Mouse (Mus musculus) hindbrain, embryonic 14.5 days (tissue): Measurements from ENCODE around the gene Arhgef3. TPM values are rescaled to one million over a fixed set of nuclear protein-coding genes. Genes with fewer than 3 reads are reported as not detected.

Source experiments
- ATAC-seq: fragments of 200-750 bp; cut with Nextera tagmentation; 2 replicates; pipeline ENCODE4 v1.8.0; 2017; ENCODE audit warnings: moderate number of reproducible peaks, mild to moderate bottlenecking, moderate TSS enrichment, moderate library complexity; ENCODE audit not compliant: low FRiP score
- DNase-seq: peaks from one replicate; pipeline ENCODE4 v3.0.0-alpha.2; 2015; ENCODE audit warnings: low spot score
- H3K27ac ChIP-seq: fragments of 300-500 bp; sonication (generic); 2 replicates; pipeline ENCODE4 v1.5.1; 2014; ENCODE audit warnings: mild to moderate bottlenecking, moderate library complexity
- H3K27me3 ChIP-seq: fragments of 300-500 bp; sonication (generic); 2 replicates; pipeline ENCODE4 v1.6.1; 2014; ENCODE audit warnings: mild to moderate bottlenecking, low read length, mixed read lengths; ENCODE audit not compliant: control insufficient read depth, insufficient read depth
- H3K36me3 ChIP-seq: fragments of 300-500 bp; sonication (generic); replicated peaks from 2 replicates; pipeline ENCODE4 v1.6.1; 2014; ENCODE audit not compliant: control insufficient read depth, insufficient read depth
- H3K4me1 ChIP-seq: fragments of 300-500 bp; sonication (generic); replicated peaks from 2 replicates; pipeline ENCODE4 v1.6.1; 2014; ENCODE audit warnings: antibody characterized with exemption, low read length, mixed read lengths; ENCODE audit not compliant: control insufficient read depth, insufficient read depth
- H3K4me2 ChIP-seq: fragments of 300-500 bp; sonication (generic); replicated peaks from 2 replicates; pipeline ENCODE4 v1.6.1; 2014; ENCODE audit warnings: mild to moderate bottlenecking, moderate library complexity
- H3K4me3 ChIP-seq: fragments of 300-500 bp; sonication (generic); replicated peaks from 2 replicates; pipeline ENCODE4 v1.5.1; 2014; ENCODE audit warnings: mild to moderate bottlenecking, low read length
- H3K9ac ChIP-seq: fragments of 300-500 bp; sonication (generic); 2 replicates; pipeline ENCODE4 v1.6.1; 2014
- H3K9me3 ChIP-seq: fragments of 300-500 bp; sonication (generic); 2 replicates; pipeline ENCODE4 v1.6.1; 2016; ENCODE audit warnings: low read length; ENCODE audit not compliant: control insufficient read depth
- WGBS: fragments of 180-500 bp; shearing (Covaris S2); extraction: QIAGEN DNeasy Blood & Tissue Kit; methylation state at CpG from one replicate; pipeline ENCODE4 v1.1.7; 2014; 5-methylcytosine and 5-hydroxymethylcytosine counted together
- polyA plus RNA-seq: library from polyadenylated mRNA; unstranded; fragments of >200 nt; fragmentation: Nextera tagmentation; extraction: Ambion mirVana; gene quantifications from 2 replicates; pipeline ENCODE4 v1.2.1, GENCODE M21; 2014

The Arhgef3 gene
- polyA plus RNA-seq, 1 experiment from 2014 or later: 11.8 TPM

- Histone ChIP-seq H3K4me1 (peaks cover 10% of the 10 kb centered on the region; the same call in 1 of the 2 replicates), H3K4me2 (no peak overlapping the region), H3K27me3 (no peaks in the 10 kb centered on the region), H3K36me3 (no peaks in the 10 kb centered on the region), H3K27ac (0 out of 2 replicates have a peak overlapping the region, but pooled peaks have one; percentile 1), H3K9ac (0 out of 2 replicates have a peak overlapping the region, but pooled peaks have one; percentile 9), H3K4me3 (no peak overlapping the region), H3K9me3 (no peaks in the 10 kb centered on the region)
- DNase-seq (no peak), ATAC-seq (no peak)
- 70% methylated on average over 10 of the region's 10 CpGs for WGBS
Measured at GRCm38 (mm10) chr14:27271371-27272071, 156.8 kb downstream of the Arhgef3 start.

GRCm38 (mm10) chr14:27272072-27272834 is 157.6 kb downstream of the Arhgef3 start:
- H3K27ac ChIP-seq: 0 out of 2 replicates have a peak overlapping the region, but pooled peaks have one; percentile 1
- no peak overlapping the region for H3K4me2 ChIP-seq
- H3K36me3 ChIP-seq: no peaks in the 10 kb centered on the region
- 0 out of 2 replicates have a peak overlapping the region, but pooled peaks have one; percentile 9 for H3K9ac ChIP-seq
- ATAC-seq (no peak), DNase-seq (peak; percentile 28)
- no peak overlapping the region for H3K4me3 ChIP-seq
- 25% methylated on average over 11 of the region's 11 CpGs for WGBS
- no peaks in the 10 kb centered on the region for H3K9me3 ChIP-seq
- no peaks in the 10 kb centered on the region for H3K27me3 ChIP-seq
- peaks cover 10% of the 10 kb centered on the region; the same call in 1 of the 2 replicates for H3K4me1 ChIP-seq

- 63% methylated on average over 2 of the region's 2 CpGs for WGBS
- no peaks in the 10 kb centered on the region for H3K27me3 ChIP-seq
- H3K4me1 ChIP-seq: peaks cover 10% of the 10 kb centered on the region; the same call in 1 of the 2 replicates
- H3K27ac ChIP-seq: no peak overlapping the region
- H3K4me2 ChIP-seq: no peak overlapping the region
- DNase-seq (no peak), ATAC-seq (no peak)
- no peak overlapping the region for H3K9ac ChIP-seq
- H3K4me3 ChIP-seq: no peak overlapping the region
- no peaks in the 10 kb centered on the region for H3K36me3 ChIP-seq
- no peaks in the 10 kb centered on the region for H3K9me3 ChIP-seq
Measured at GRCm38 (mm10) chr14:27272835-27273138, 158.1 kb downstream of the Arhgef3 start.

DNA sequence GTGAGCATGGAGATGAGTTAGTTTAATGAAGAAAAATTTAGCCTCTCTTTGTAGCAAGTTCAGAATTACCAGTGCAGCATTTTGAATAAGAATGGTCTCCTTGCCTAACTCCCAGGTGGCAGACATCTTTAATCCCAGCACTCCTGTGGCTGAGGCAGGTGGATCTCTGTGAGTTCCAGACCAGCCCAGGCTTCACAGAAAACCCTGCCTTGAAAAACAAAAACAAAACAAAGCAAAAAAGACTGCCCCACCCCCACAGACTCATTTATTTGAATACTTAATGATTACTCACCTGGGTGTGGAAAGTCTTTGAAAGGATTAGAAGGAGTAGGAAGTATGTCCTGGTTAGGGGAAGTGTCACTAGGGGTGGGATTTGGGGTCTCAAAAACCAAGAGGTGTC is 158.5 kb downstream of the Arhgef3 start:
- no peaks in the 10 kb centered on the region for H3K9me3 ChIP-seq
- H3K36me3 ChIP-seq: no peaks in the 10 kb centered on the region
- ATAC-seq (no peak), DNase-seq (no peak)
- no peak overlapping the region for H3K4me2 ChIP-seq
- peaks cover 10% of the 10 kb centered on the region; the same call in 1 of the 2 replicates for H3K4me1 ChIP-seq
- no peak overlapping the region for H3K27ac ChIP-seq
- no peaks in the 10 kb centered on the region for H3K27me3 ChIP-seq
- no peak overlapping the region for H3K4me3 ChIP-seq
- H3K9ac ChIP-seq: no peak overlapping the region

DNA sequence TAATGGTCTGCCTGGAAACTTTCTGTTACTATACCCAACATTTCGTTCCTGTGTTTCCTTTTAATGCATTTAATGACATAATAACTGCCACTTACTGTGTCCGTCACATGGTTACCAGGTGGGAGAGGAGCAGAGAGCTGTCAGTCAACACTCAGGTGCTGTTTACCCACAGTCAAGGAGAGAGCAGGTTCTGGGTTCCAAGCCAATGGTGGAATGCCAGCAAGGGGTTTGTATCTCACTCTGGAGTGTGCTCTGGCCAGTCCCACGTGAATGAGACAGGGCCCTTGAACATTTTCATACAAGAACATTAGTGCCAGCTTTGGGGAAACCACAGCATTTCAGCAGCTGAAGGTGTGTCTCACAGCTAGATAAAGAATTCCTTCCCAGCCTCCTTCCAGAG is 162.6 kb downstream of the Arhgef3 start:
- Histone ChIP-seq H3K9ac (no peak overlapping the region), H3K4me3 (no peak overlapping the region), H3K4me1 (peaks cover 5% of the 10 kb centered on the region; the same call in 1 of the 2 replicates), H3K27me3 (no peaks in the 10 kb centered on the region), H3K4me2 (no peak overlapping the region), H3K36me3 (no peaks in the 10 kb centered on the region), H3K27ac (no peak overlapping the region), H3K9me3 (no peaks in the 10 kb centered on the region)
- 89% methylated on average over 3 of the region's 3 CpGs for WGBS
- no peak for DNase-seq
- ATAC-seq: no peak

DNA sequence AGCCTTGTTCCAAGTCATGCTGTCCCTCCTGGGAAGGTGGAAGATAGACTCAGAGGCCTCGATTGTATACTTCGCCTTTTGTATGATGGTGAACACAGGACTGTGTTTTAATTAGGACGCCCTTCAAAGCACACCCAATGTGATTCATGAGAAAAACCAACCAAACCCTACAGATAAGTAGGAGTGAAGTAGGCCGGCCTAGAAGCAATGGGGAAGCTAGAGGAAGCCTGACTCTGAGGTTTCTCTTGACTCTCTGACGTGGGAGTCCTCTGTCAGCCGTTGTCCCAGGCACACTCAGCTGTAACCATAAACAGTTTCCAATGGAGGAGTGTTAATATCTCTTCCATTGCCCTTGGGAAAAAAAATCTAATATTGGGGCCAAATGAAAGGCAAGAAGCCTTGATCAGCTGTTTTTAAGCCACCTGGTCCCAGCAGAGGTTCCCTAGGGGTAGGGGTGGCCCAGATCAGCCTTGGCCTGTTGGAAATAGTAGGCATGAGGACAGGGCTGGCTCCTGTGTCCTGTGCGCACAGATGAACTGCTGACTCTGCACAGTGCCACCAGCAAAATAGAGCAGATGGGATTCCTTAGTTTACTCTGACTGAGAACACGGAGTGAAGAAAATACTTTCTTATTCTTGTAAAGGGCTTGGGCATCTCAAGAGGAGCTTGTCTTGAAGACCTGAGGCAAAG is 165.6 kb downstream of the Arhgef3 start:
- 85% methylated on average over 8 of the region's 8 CpGs for WGBS
- H3K27ac ChIP-seq: no peak overlapping the region
- H3K4me3 ChIP-seq: no peak overlapping the region
- no peaks in the 10 kb centered on the region for H3K27me3 ChIP-seq
- no peak for DNase-seq
- no peaks in the 10 kb centered on the region for H3K9me3 ChIP-seq
- H3K9ac ChIP-seq: no peak overlapping the region
- ATAC-seq: no peak
- H3K4me1 ChIP-seq: peaks cover 6% of the 10 kb centered on the region
- no peaks in the 10 kb centered on the region for H3K36me3 ChIP-seq
- no peak overlapping the region for H3K4me2 ChIP-seq

DNA sequence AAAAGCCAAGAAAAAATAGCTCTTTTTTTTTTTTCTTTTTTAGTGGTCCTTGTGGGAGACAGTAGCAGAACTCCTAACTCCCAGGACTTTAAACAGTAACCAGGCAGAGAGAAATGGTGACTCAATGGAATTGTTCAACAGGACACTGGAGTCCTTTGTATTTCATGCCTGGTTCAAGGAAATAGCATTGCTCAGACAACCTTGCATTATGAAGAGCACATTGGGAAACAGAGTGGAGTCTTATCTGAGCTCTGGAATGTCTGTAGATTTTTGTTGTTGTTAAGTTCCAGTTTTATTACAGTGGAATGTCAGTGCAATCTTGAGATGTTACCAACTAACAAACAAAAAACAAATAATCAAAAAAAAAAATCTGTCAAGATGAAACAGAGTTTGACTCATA is 169.3 kb downstream of the Arhgef3 start:
- ATAC-seq: no peak
- Histone ChIP-seq H3K4me2 (no peak overlapping the region), H3K9me3 (no peaks in the 10 kb centered on the region), H3K9ac (no peak overlapping the region), H3K4me3 (no peak overlapping the region), H3K27me3 (no peaks in the 10 kb centered on the region), H3K4me1 (peaks cover 6% of the 10 kb centered on the region), H3K27ac (no peak overlapping the region), H3K36me3 (no peaks in the 10 kb centered on the region)
- DNase-seq: no peak

DNA sequence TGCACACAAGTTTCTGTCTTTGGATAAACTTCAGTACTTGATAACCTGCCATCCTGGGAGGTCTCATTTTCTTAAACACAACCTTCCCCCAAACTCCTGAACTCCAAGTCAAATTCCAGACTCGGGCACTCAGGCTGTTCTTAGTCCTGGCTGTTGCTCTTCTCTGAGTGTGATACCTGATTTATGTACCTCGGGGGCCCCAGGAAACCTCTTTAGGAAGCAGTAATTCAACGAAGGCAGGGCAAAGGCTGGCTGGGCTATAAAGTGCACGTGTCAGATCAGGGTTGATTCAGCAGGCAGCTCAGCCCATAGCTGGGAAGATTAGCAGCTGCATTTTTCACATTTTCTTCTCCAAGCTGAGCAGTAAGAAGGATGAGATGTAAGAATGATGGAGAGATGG is 171.5 kb downstream of the Arhgef3 start:
- no peak overlapping the region for H3K9ac ChIP-seq
- H3K9me3 ChIP-seq: no peaks in the 10 kb centered on the region
- 64% methylated on average over 4 of the region's 4 CpGs for WGBS
- H3K4me1 ChIP-seq: peaks cover 6% of the 10 kb centered on the region
- DNase-seq (no peak), ATAC-seq (no peak)
- H3K27ac ChIP-seq: no peak overlapping the region
- no peak overlapping the region for H3K4me2 ChIP-seq
- H3K4me3 ChIP-seq: no peak overlapping the region
- H3K36me3 ChIP-seq: no peaks in the 10 kb centered on the region
- H3K27me3 ChIP-seq: no peaks in the 10 kb centered on the region

GRCm38 (mm10) chr14:27289053-27289452 is 174.4 kb downstream of the Arhgef3 start:
- no peaks in the 10 kb centered on the region for H3K4me1 ChIP-seq
- no peak overlapping the region for H3K27ac ChIP-seq
- no peaks in the 10 kb centered on the region for H3K9me3 ChIP-seq
- WGBS: 71% methylated on average over 5 of the region's 5 CpGs
- no peak overlapping the region for H3K4me3 ChIP-seq
- H3K36me3 ChIP-seq: no peaks in the 10 kb centered on the region
- DNase-seq: no peak
- no peak overlapping the region for H3K4me2 ChIP-seq
- ATAC-seq: no peak
- H3K27me3 ChIP-seq: no peaks in the 10 kb centered on the region
- H3K9ac ChIP-seq: no peak overlapping the region
